Mouse (Mus musculus) thymus, adult 2 months (tissue): ENCODE measurements at regions not wholly inside any gene's neighbourhood (a gene's known extent, or its start where the extent isn't known, plus 50 kb on each side); places are given as distances from the start of the nearest gene placed in this dataset.

ENCODE experiments used
- DNase-seq: peaks from one replicate; pipeline ENCODE4 v3.0.0; 2021
- H3K27ac ChIP-seq: fragments of 200-500 bp; 2 replicates; pipeline ENCODE4 v1.5.1; 2012; ENCODE audit warnings: low read length, control low read depth; ENCODE audit not compliant: control insufficient read depth, insufficient read depth
- H3K27me3 ChIP-seq: fragments of 200-500 bp; 2 replicates; pipeline ENCODE4 v1.6.1; 2012; ENCODE audit warnings: mild to moderate bottlenecking, low read length, moderate library complexity, mixed read lengths; ENCODE audit not compliant: control insufficient read depth, insufficient read depth
- H3K36me3 ChIP-seq: fragments of 200-500 bp; 2 replicates; pipeline ENCODE4 v1.6.1; 2012; ENCODE audit warnings: mild to moderate bottlenecking, low read length, moderate library complexity; ENCODE audit not compliant: control insufficient read depth, insufficient read depth
- H3K4me1 ChIP-seq: fragments of 200-500 bp; replicated peaks from 2 replicates; pipeline ENCODE4 v1.6.1; 2012; ENCODE audit warnings: low read length; ENCODE audit not compliant: control insufficient read depth, insufficient read depth
- H3K4me3 ChIP-seq: fragments of 200-500 bp; 2 replicates; pipeline ENCODE4 v1.5.1; 2012; ENCODE audit warnings: mild to moderate bottlenecking, low read length, control low read depth, moderate library complexity; ENCODE audit not compliant: control insufficient read depth, insufficient read depth
- CTCF ChIP-seq: fragments of 200-500 bp; IDR thresholded peaks from 2 replicates; pipeline ENCODE4 v1.5.1; 2012; ENCODE audit warnings: mild to moderate bottlenecking, control low read depth, low read length, moderate library complexity, borderline replicate concordance; ENCODE audit not compliant: control insufficient read depth, poor library complexity, insufficient read depth; ENCODE audit errors: extremely low read depth
- POLR2A ChIP-seq: fragments of 200-500 bp; IDR thresholded peaks from 2 replicates; pipeline ENCODE4 v1.6.1; 2012; ENCODE audit warnings: mild to moderate bottlenecking, low read length, control low read depth, moderate library complexity; ENCODE audit not compliant: control insufficient read depth, poor library complexity, insufficient read depth; ENCODE audit errors: extremely low read depth
- WGBS: fragments of 180-500 bp; shearing (Covaris S2); methylation state at CpG from one replicate; pipeline ENCODE4 v1.1.7; 2018; 5-methylcytosine and 5-hydroxymethylcytosine counted together

GRCm38 (mm10) chr12:12570563-12571251 lies 308.8 kb downstream of the Fam49a start:
- Histone ChIP-seq H3K27ac (no peak overlapping the region), H3K4me1 (no peaks in the 10 kb centered on the region), H3K36me3 (no peaks in the 10 kb centered on the region), H3K27me3 (no peaks in the 10 kb centered on the region), H3K4me3 (no peak overlapping the region)
- no peak for DNase-seq
- WGBS, result 67% methylated on average over 7 of the region's 7 CpGs
- TF ChIP-seq CTCF, result no peak
- no peak for TF ChIP-seq POLR2A

- Histone ChIP-seq H3K27ac (no peak overlapping the region), H3K36me3 (no peaks in the 10 kb centered on the region), H3K4me3 (no peak overlapping the region), H3K27me3 (no peaks in the 10 kb centered on the region), H3K4me1 (no peaks in the 10 kb centered on the region)
- DNase-seq, result no peak
- 94% methylated on average over 3 of the region's 3 CpGs for WGBS
- TF ChIP-seq CTCF (no peak), POLR2A (no peak)
Observed at GRCm38 (mm10) chr12:12567734-12568104, 305.8 kb downstream of the Fam49a start.

DNA sequence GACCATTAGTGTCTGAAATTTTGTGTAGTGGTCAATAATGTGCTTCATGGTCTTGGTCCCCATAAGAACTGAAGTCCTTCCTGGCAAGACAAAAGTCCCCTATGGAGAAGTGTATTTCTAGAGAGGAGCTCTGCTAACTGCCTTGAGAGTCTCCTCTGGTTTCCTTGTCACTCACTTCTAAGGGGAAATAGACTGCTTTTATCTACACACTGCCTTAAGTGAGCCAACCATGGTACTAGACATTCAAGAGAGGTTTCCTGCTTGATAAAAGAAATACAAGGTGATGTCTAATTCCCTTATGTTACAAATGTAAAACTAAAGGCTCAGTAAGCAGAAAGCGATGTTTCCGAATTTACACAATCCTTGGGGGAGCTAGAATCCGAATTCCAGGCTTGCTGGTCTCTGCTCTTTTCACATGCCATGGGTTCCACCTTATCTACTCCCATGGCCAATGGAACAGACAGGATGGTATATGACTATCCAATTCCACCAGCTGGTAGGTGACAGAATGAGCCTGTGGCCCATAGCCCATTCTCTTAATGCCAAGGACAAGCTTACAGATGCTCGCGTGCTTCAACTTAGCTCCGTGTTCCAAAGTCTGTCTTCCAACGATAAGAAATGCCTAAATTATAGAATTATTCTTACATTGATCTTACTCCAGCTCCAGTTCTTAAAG lies 305.3 kb downstream of the Fam49a start:
- no peaks in the 10 kb centered on the region for H3K27me3 ChIP-seq
- 98% methylated on average over 7 of the region's 7 CpGs for WGBS
- H3K4me3 ChIP-seq, result no peak overlapping the region
- H3K36me3 ChIP-seq, result no peaks in the 10 kb centered on the region
- no peak overlapping the region for H3K27ac ChIP-seq
- H3K4me1 ChIP-seq, result no peaks in the 10 kb centered on the region
- TF ChIP-seq CTCF (no peak), POLR2A (no peak)
- DNase-seq, result no peak

DNA sequence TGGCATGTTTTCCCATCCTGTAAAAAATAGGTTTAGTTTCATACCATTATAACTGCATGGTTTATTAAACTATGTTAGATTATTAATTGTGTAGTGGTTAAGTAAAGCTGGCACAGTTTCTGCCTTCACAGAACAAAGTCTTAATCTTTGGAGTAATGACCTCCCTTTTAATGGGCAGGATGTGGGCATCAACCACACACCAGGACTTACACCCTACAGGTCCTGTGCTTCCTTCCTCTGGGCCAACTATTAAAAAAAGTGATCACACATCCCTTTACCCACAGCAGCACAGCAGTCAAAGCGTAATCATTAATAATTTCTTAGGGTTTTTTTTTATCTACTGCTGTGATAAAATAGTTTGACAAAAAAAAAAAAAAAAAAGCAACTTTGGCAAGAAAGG lies 300.3 kb downstream of the Fam49a start:
- no peaks in the 10 kb centered on the region for H3K27me3 ChIP-seq
- no peak overlapping the region for H3K27ac ChIP-seq
- WGBS, result 56% methylated on average over 1 of the region's 1 CpGs
- TF ChIP-seq POLR2A (no peak), CTCF (no peak)
- H3K36me3 ChIP-seq, result no peaks in the 10 kb centered on the region
- H3K4me1 ChIP-seq, result no peaks in the 10 kb centered on the region
- H3K4me3 ChIP-seq, result no peak overlapping the region
- DNase-seq, result no peak

GRCm38 (mm10) chr12:12551818-12552217 lies 289.9 kb downstream of the Fam49a start:
- Histone ChIP-seq H3K4me3 (no peak overlapping the region), H3K36me3 (no peaks in the 10 kb centered on the region), H3K27ac (no peak overlapping the region), H3K27me3 (no peaks in the 10 kb centered on the region), H3K4me1 (no peaks in the 10 kb centered on the region)
- TF ChIP-seq POLR2A (no peak), CTCF (no peak)
- DNase-seq, result no peak
- 41% methylated on average over 5 of the region's 5 CpGs for WGBS

- DNase-seq, result no peak
- no peak for TF ChIP-seq CTCF
- no peak for TF ChIP-seq POLR2A
- Histone ChIP-seq H3K36me3 (no peaks in the 10 kb centered on the region), H3K27ac (no peak overlapping the region), H3K4me3 (no peak overlapping the region), H3K27me3 (no peaks in the 10 kb centered on the region), H3K4me1 (no peaks in the 10 kb centered on the region)
- WGBS, result 94% methylated on average over 3 of the region's 3 CpGs
Observed at GRCm38 (mm10) chr12:12549649-12550048, 287.7 kb downstream of the Fam49a start.

DNA sequence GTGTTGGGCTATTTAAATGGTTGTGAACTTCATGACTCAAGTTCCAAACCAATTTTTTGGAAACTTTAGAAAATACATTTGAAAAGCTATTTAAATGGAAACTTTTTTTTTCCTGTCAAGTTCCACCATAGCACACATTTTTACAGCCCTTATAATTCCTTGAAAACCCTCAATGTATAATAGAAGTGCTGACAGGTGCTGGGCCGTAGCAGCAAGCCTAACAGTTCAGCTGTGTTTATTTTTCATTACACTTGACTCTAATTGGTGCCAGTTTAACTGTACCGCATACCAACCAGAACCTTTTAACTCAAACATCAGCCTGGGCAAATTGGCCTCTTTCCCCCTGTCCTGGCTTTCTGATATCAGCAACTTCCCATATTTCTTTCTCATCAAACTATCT lies 286.7 kb downstream of the Fam49a start:
- no peaks in the 10 kb centered on the region for H3K36me3 ChIP-seq
- 34% methylated on average over 2 of the region's 2 CpGs for WGBS
- no peak overlapping the region for H3K27ac ChIP-seq

More for the DNA sequence above, 286.7 kb downstream of the Fam49a start:
- no peaks in the 10 kb centered on the region for H3K27me3 ChIP-seq
- DNase-seq, result no peak
- no peak overlapping the region for H3K4me3 ChIP-seq
- H3K4me1 ChIP-seq, result no peaks in the 10 kb centered on the region
- no peak for TF ChIP-seq POLR2A
- TF ChIP-seq CTCF, result no peak
